Mouse (Mus musculus) MEL (cell line): Measurements from ENCODE around the gene Cadm4.

Source experiments
- CHD2 ChIP-seq: IDR thresholded peaks from 2 replicates; pipeline ENCODE4 v1.6.1; 2011; ENCODE audit warnings: low read length, improper control_type of control experiment
- CTCF ChIP-seq, 3 experiments: IDR thresholded peaks in 2 of 3; conservative IDR thresholded peaks in 1 of 3; 2 replicates each; pipeline ENCODE4 v1.5.1; 2011 to 2012; ENCODE audit warnings: low read length in 3 of 3, low read depth in 2 of 3, mild to moderate bottlenecking in 2 of 3, improper control_type of control experiment in 1 of 3, inconsistent platforms in 1 of 3, mixed read lengths in 1 of 3, moderate library complexity in 1 of 3; ENCODE audit not compliant: control insufficient read depth in 1 of 3, insufficient read depth in 1 of 3, poor library complexity in 1 of 3, severe bottlenecking in 1 of 3
- EP300 ChIP-seq, 2 experiments: IDR thresholded peaks; 2 replicates each; pipeline ENCODE4 v1.6.1; 2011; ENCODE audit warnings: improper control_type of control experiment in 2 of 2, low read length in 2 of 2, low read depth in 1 of 2, mild to moderate bottlenecking in 1 of 2
- GABPA ChIP-seq: IDR thresholded peaks from 2 replicates; pipeline ENCODE4 v1.6.1; 2012; ENCODE audit warnings: low read depth, mild to moderate bottlenecking, inconsistent platforms, low read length, improper control_type of control experiment, moderate library complexity
- MEF2A ChIP-seq: IDR thresholded peaks from 2 replicates; pipeline ENCODE4 v1.6.1; 2014; ENCODE audit warnings: low read depth, mild to moderate bottlenecking, inconsistent platforms, low read length, improper control_type of control experiment; ENCODE audit not compliant: poor library complexity, insufficient replicate concordance, severe bottlenecking; ENCODE audit errors: extremely low read depth
- TAL1 ChIP-seq: IDR thresholded peaks from 2 replicates; pipeline ENCODE4 v1.6.1; 2012; ENCODE audit warnings: mild to moderate bottlenecking, inconsistent platforms, low read length, moderate library complexity, mixed read lengths
- TCF12 ChIP-seq: IDR thresholded peaks from 2 replicates; pipeline ENCODE4 v1.6.1; 2014; ENCODE audit warnings: low read depth, mild to moderate bottlenecking, inconsistent platforms, low read length, improper control_type of control experiment, moderate library complexity
- USF1 ChIP-seq: IDR thresholded peaks from 2 replicates; pipeline ENCODE4 v1.6.1; 2014; ENCODE audit warnings: low read depth, mild to moderate bottlenecking, inconsistent platforms, low read length, improper control_type of control experiment, moderate library complexity

- TF ChIP-seq CTCF (IDR thresholded peaks at IDR 0.05 in 2 of 3, conservative IDR thresholded peaks at IDR 0.05 in 1 of 3; ENCODE audit: control insufficient read depth in 1 of 3, insufficient read depth in 1 of 3, low read depth in 2 of 3, low read length in 3 of 3, poor library complexity in 1 of 3, severe bottlenecking in 1 of 3): no peak
- no peak for TF ChIP-seq GABPA
- no peak for TF ChIP-seq CHD2
- no peak for TF ChIP-seq TAL1
- no peak for TF ChIP-seq USF1
- TF ChIP-seq MEF2A: no peak
- no peak for TF ChIP-seq TCF12
- TF ChIP-seq EP300 (IDR thresholded peaks at IDR 0.05; ENCODE audit: low read depth in 1 of 2, low read length in 2 of 2): no peak
Observed at GRCm38 (mm10) chr7:24525686-24526420, 44.0 kb downstream of the Cadm4 start.
